Mouse (Mus musculus): Measurements from ENCODE around the gene Lrrk1.

The Lrrk1 gene

GRCm38 (mm10) chr7:66229433-66229832 lies 158.7 kb downstream of the Lrrk1 start:
- in situ Hi-C loops (cut with MboI, MseI): no loop called here

GRCm38 (mm10) chr7:66228610-66228920 lies 159.6 kb downstream of the Lrrk1 start:
- in situ Hi-C loops (cut with MboI, MseI): no loop called here

GRCm38 (mm10) chr7:66227814-66228609 lies 160.1 kb downstream of the Lrrk1 start:
- in situ Hi-C loops (cut with MboI, MseI): no loop called here

GRCm38 (mm10) chr7:66225881-66226280 lies 162.3 kb downstream of the Lrrk1 start:
- in situ Hi-C loops (cut with MboI, MseI): no loop called here

GRCm38 (mm10) chr7:66224541-66224940 lies 163.6 kb downstream of the Lrrk1 start:
- in situ Hi-C loops (cut with MboI, MseI): no loop called here

- in situ Hi-C loops (cut with MboI, MseI): no loop called here
These were observed 164.4 kb downstream of the Lrrk1 start for GRCm38 (mm10) chr7:66223731-66224130.

- in situ Hi-C loops (cut with MboI, MseI): no loop called here
These were observed 165.5 kb downstream of the Lrrk1 start for GRCm38 (mm10) chr7:66222621-66223091.

- in situ Hi-C loops (cut with MboI, MseI): loop anchor here in 1 of 2 experiments (10.0 kb wide), 1 partner anchor 915 kb away; no protein-coding TSS in a partner anchor
These were observed 168.3 kb downstream of the Lrrk1 start for GRCm38 (mm10) chr7:66219794-66220227.

GRCm38 (mm10) chr7:66219028-66219793 lies 168.9 kb downstream of the Lrrk1 start:
- in situ Hi-C loops (cut with MboI, MseI): loop anchor here in 1 of 2 experiments (10.0 kb wide), 1 partner anchor 914 kb away; no protein-coding TSS in a partner anchor

GRCm38 (mm10) chr7:66218193-66219014 lies 169.7 kb downstream of the Lrrk1 start:
- in situ Hi-C loops (cut with MboI, MseI): loop anchor here in 1 of 2 experiments (10.0 kb wide), 1 partner anchor 914 kb away; no protein-coding TSS in a partner anchor

GRCm38 (mm10) chr7:66217531-66218094 lies 170.5 kb downstream of the Lrrk1 start:
- in situ Hi-C loops (cut with MboI, MseI): loop anchor here in 1 of 2 experiments (10.0 kb wide), 1 partner anchor 913 kb away; no protein-coding TSS in a partner anchor

GRCm38 (mm10) chr7:66217011-66217410 lies 171.1 kb downstream of the Lrrk1 start:
- in situ Hi-C loops (cut with MboI, MseI): loop anchor here in 1 of 2 experiments (10.0 kb wide), 1 partner anchor 912 kb away; no protein-coding TSS in a partner anchor

GRCm38 (mm10) chr7:66215911-66216310 lies 172.2 kb downstream of the Lrrk1 start:
- in situ Hi-C loops (cut with MboI, MseI): loop anchor here in 1 of 2 experiments (10.0 kb wide), 1 partner anchor 911 kb away; no protein-coding TSS in a partner anchor

- in situ Hi-C loops (cut with MboI, MseI): loop anchor here (5.0 to 10.0 kb wide), 2 partner anchors 910 to 1213 kb away; no protein-coding TSS in a partner anchor
These were observed 173.7 kb downstream of the Lrrk1 start for GRCm38 (mm10) chr7:66214477-66214876.

GRCm38 (mm10) chr7:66212887-66213286 lies 175.3 kb downstream of the Lrrk1 start:
- in situ Hi-C loops (cut with MboI, MseI): loop anchor here (5.0 to 10.0 kb wide), 2 partner anchors 908 to 1214 kb away; no protein-coding TSS in a partner anchor

- in situ Hi-C loops (cut with MboI, MseI): loop anchor here (5.0 to 10.0 kb wide), 2 partner anchors 905 to 1217 kb away; no protein-coding TSS in a partner anchor
These were observed 178.2 kb downstream of the Lrrk1 start for GRCm38 (mm10) chr7:66209920-66210319.

- in situ Hi-C loops (cut with MboI, MseI): no loop called here
These were observed 186.5 kb downstream of the Lrrk1 start for GRCm38 (mm10) chr7:66201657-66202056.

GRCm38 (mm10) chr7:66200791-66201450 lies 187.2 kb downstream of the Lrrk1 start:
- in situ Hi-C loops (cut with MboI, MseI): no loop called here

GRCm38 (mm10) chr7:66200383-66200782 lies 187.8 kb downstream of the Lrrk1 start:
- in situ Hi-C loops (cut with MboI, MseI): no loop called here

- in situ Hi-C loops (cut with MboI, MseI): loop anchor here in 1 of 2 experiments (10.0 kb wide), 1 partner anchor 1065 kb away; no protein-coding TSS in a partner anchor
These were observed 188.7 kb downstream of the Lrrk1 start for GRCm38 (mm10) chr7:66199391-66199831.

Data from T-helper 17 cell (primary cell).